Mouse (Mus musculus): ENCODE measurements at regions not wholly inside any gene's neighbourhood (a gene's known extent, or its start where the extent isn't known, plus 50 kb on each side); places are given as distances from the start of the nearest gene placed in this dataset.

- Histone ChIP-seq H3K9ac (ENCODE audit: low read depth, low read length) (no peak overlapping the region), H3K4me2 (replicated peaks; ENCODE audit: low read depth) (no peak overlapping the region), H3K9me3 (ENCODE audit: control insufficient read depth) (no peaks in the 10 kb centered on the region), H3K27me3 (replicated peaks; ENCODE audit: control insufficient read depth, insufficient read depth, low read length) (no peaks in the 10 kb centered on the region), H3K36me3 (ENCODE audit: control insufficient read depth, insufficient read depth) (no peaks in the 10 kb centered on the region), H3K4me3 (ENCODE audit: low read depth, low read length) (no peak overlapping the region), H3K27ac (ENCODE audit: low read depth, low read length) (no peak overlapping the region), H3K4me1 (replicated peaks; ENCODE audit: control insufficient read depth, insufficient read depth, low read length) (no peaks in the 10 kb centered on the region)
- no peak for ATAC-seq
- WGBS, result 71% methylated on average over 1 of the region's 1 CpGs
- TF ChIP-seq CTCF (IDR thresholded peaks at IDR 0.05; ENCODE audit: low read depth), result no peak
Measured at GRCm38 (mm10) chr13:37195857-37196256, 145.8 kb upstream of the F13a1 start.

- no peaks in the 10 kb centered on the region for H3K36me3 ChIP-seq (ENCODE audit: control insufficient read depth, insufficient read depth)
- H3K27me3 ChIP-seq (replicated peaks; ENCODE audit: control insufficient read depth, insufficient read depth, low read length), result no peaks in the 10 kb centered on the region
- no peak overlapping the region for H3K4me2 ChIP-seq (replicated peaks; ENCODE audit: low read depth)
- TF ChIP-seq CTCF (IDR thresholded peaks at IDR 0.05; ENCODE audit: low read depth), result no peak
- no peak overlapping the region for H3K27ac ChIP-seq (ENCODE audit: low read depth, low read length)
- no peak for ATAC-seq
- H3K9me3 ChIP-seq (ENCODE audit: control insufficient read depth), result no peaks in the 10 kb centered on the region
- WGBS, result 66% methylated on average over 9 of the region's 9 CpGs
- H3K9ac ChIP-seq (ENCODE audit: low read depth, low read length), result no peak overlapping the region
- H3K4me1 ChIP-seq (replicated peaks; ENCODE audit: control insufficient read depth, insufficient read depth, low read length), result no peaks in the 10 kb centered on the region
- H3K4me3 ChIP-seq (ENCODE audit: low read depth, low read length), result no peak overlapping the region
Measured at GRCm38 (mm10) chr13:37181169-37181787, 131.2 kb upstream of the F13a1 start.

GRCm38 (mm10) chr13:37176526-37176925 lies 126.5 kb upstream of the F13a1 start:
- H3K4me3 ChIP-seq (ENCODE audit: low read depth, low read length), result no peak overlapping the region
- no peaks in the 10 kb centered on the region for H3K27me3 ChIP-seq (replicated peaks; ENCODE audit: control insufficient read depth, insufficient read depth, low read length)
- no peak overlapping the region for H3K9ac ChIP-seq (ENCODE audit: low read depth, low read length)
- TF ChIP-seq CTCF (IDR thresholded peaks at IDR 0.05; ENCODE audit: low read depth), result no peak
- H3K9me3 ChIP-seq (ENCODE audit: control insufficient read depth), result no peaks in the 10 kb centered on the region
- ATAC-seq, result no peak
- H3K27ac ChIP-seq (ENCODE audit: low read depth, low read length), result no peak overlapping the region
- H3K4me2 ChIP-seq (replicated peaks; ENCODE audit: low read depth), result no peak overlapping the region
- no peaks in the 10 kb centered on the region for H3K36me3 ChIP-seq (ENCODE audit: control insufficient read depth, insufficient read depth)
- H3K4me1 ChIP-seq (replicated peaks; ENCODE audit: control insufficient read depth, insufficient read depth, low read length), result no peaks in the 10 kb centered on the region
- 91% methylated on average over 1 of the region's 1 CpGs for WGBS

DNA sequence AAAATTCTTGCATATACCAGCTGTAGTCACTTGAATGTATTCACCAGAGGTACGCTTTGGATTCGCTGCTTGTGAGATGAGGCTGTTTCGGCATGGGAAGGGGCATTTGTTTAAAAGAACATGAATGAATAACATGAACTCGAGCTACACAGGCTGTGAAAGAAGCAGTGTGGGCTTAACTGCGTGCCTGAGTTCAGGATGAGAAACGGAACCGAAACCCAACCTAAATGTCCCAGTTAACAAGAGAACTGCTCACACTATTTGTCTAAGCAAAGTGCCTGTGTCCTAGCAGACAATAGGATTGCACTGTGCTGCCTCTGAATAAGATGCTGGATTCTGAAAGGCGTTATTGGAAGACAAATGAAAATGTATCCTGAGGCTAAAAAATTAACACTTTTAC lies 126.0 kb upstream of the F13a1 start:
- Histone ChIP-seq H3K9me3 (ENCODE audit: control insufficient read depth) (no peaks in the 10 kb centered on the region), H3K9ac (ENCODE audit: low read depth, low read length) (no peak overlapping the region), H3K4me1 (replicated peaks; ENCODE audit: control insufficient read depth, insufficient read depth, low read length) (no peaks in the 10 kb centered on the region), H3K27me3 (replicated peaks; ENCODE audit: control insufficient read depth, insufficient read depth, low read length) (no peaks in the 10 kb centered on the region), H3K36me3 (ENCODE audit: control insufficient read depth, insufficient read depth) (no peaks in the 10 kb centered on the region), H3K4me3 (ENCODE audit: low read depth, low read length) (no peak overlapping the region), H3K27ac (ENCODE audit: low read depth, low read length) (no peak overlapping the region), H3K4me2 (replicated peaks; ENCODE audit: low read depth) (no peak overlapping the region)
- 87% methylated on average over 8 of the region's 8 CpGs for WGBS
- TF ChIP-seq CTCF (IDR thresholded peaks at IDR 0.05; ENCODE audit: low read depth), result no peak
- ATAC-seq, result no peak

DNA sequence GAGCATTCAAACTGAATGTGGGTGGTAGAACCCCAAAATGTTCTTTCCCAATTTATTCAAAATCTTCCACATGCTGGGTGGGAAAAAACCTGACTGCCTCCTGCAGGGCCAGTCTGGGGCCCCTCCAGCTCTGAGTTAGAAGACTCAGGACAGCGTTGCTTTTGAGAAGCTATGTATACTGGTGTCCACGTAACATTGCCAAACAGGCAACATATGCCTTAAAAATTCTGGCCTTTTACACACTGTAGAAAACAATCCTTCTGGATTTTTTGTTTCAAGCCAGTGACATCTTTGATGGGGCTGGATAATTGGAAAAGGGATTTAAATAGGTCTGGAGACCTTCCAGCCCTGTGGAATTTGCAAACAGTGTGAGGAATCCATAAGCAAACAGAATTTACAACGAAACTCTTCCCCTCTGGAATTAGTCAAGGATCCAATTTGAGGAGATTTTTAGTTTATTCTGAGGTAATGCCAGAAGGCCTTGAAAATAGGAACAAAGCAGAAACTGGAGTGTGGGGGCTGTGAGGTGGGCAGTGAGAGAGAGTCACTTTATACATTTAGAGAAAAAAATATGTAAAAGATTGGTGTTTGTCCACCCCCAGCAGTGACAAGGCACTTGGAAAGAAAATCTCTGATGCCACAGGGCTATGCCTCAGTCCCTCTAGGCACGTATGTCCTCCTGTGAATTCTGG lies 108.9 kb upstream of the F13a1 start:
- 56% methylated on average over 4 of the region's 4 CpGs for WGBS
- H3K4me2 ChIP-seq (replicated peaks; ENCODE audit: low read depth), result no peak overlapping the region
- no peak for ATAC-seq

GRCm38 (mm10) chr13:37157808-37158207 lies 107.8 kb upstream of the F13a1 start:
- Histone ChIP-seq H3K36me3 (ENCODE audit: control insufficient read depth, insufficient read depth) (no peaks in the 10 kb centered on the region), H3K4me1 (replicated peaks; ENCODE audit: control insufficient read depth, insufficient read depth, low read length) (no peaks in the 10 kb centered on the region), H3K4me3 (ENCODE audit: low read depth, low read length) (no peak overlapping the region), H3K27ac (ENCODE audit: low read depth, low read length) (no peak overlapping the region), H3K9me3 (ENCODE audit: control insufficient read depth) (no peaks in the 10 kb centered on the region), H3K27me3 (replicated peaks; ENCODE audit: control insufficient read depth, insufficient read depth, low read length) (no peaks in the 10 kb centered on the region), H3K9ac (ENCODE audit: low read depth, low read length) (no peak overlapping the region), H3K4me2 (replicated peaks; ENCODE audit: low read depth) (no peak overlapping the region)
- ATAC-seq, result no peak
- no peak for TF ChIP-seq CTCF (IDR thresholded peaks at IDR 0.05; ENCODE audit: low read depth)
- WGBS, result 83% methylated on average over 3 of the region's 3 CpGs

More for the DNA sequence above, 108.9 kb upstream of the F13a1 start:
- H3K27me3 ChIP-seq (replicated peaks; ENCODE audit: control insufficient read depth, insufficient read depth, low read length), result no peaks in the 10 kb centered on the region
- H3K9ac ChIP-seq (ENCODE audit: low read depth, low read length), result no peak overlapping the region
- H3K36me3 ChIP-seq (ENCODE audit: control insufficient read depth, insufficient read depth), result no peaks in the 10 kb centered on the region
- H3K9me3 ChIP-seq (ENCODE audit: control insufficient read depth), result no peaks in the 10 kb centered on the region
- no peak overlapping the region for H3K27ac ChIP-seq (ENCODE audit: low read depth, low read length)
- H3K4me3 ChIP-seq (ENCODE audit: low read depth, low read length), result no peak overlapping the region
- no peaks in the 10 kb centered on the region for H3K4me1 ChIP-seq (replicated peaks; ENCODE audit: control insufficient read depth, insufficient read depth, low read length)
- TF ChIP-seq CTCF (IDR thresholded peaks at IDR 0.05; ENCODE audit: low read depth), result no peak
